Mouse (Mus musculus): ENCODE measurements at regions not wholly inside any gene's neighbourhood (a gene's known extent, or its start where the extent isn't known, plus 50 kb on each side); places are given as distances from the start of the nearest gene placed in this dataset.

DNA sequence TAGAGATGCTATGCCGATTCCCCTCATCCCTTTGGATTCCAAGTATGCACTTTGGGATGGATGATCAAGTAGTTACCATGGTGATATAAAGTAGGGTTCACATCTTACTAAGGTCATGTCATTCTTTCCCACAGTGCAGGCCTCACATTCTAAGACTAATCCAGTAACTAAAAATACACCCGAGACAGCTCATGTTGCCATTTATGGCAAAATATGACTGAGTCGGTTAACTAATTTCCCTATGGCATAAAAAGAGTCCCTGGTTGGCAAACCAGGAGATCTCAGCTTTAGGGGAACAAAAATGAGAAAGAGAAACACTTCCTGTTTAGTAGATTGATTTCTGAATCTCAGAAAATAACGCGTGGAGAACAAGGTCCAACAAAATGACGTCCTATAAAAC, 190.7 kb downstream of the Parm1 start:
- H3K27me3 ChIP-seq (ENCODE audit: control insufficient read depth, insufficient read depth, insufficient read length), result no peaks in the 10 kb centered on the region

DNA sequence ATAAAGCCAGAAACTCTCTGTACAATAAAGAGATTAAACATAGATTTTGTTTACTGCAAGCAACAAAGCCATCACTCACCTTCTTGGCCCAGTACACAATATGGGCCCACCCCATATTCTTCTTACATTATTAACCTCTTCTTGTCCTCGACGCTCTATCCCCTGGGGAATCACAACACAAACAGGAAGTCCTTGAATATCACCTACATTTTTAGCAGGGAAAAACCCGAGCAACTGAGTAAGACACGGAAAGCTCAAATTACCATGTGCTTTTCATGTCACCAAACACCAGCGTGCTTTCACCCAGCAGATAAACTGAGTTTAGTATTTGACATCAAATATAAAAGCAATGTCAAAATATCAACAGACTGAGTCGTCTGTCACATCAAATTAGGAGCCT, 179.7 kb downstream of the Parm1 start:
- TF ChIP-seq MYOG (IDR thresholded peaks at IDR 0.05; ENCODE audit: control insufficient read depth, extremely low read depth, insufficient read length) (no peak), CTCF (IDR thresholded peaks at IDR 0.05; ENCODE audit: control insufficient read depth, insufficient read depth, insufficient read length) (no peak), USF1 (IDR thresholded peaks at IDR 0.05; ENCODE audit: low read depth) (no peak), MAX (IDR thresholded peaks at IDR 0.05) (no peak), FOSL1 (IDR thresholded peaks at IDR 0.05; ENCODE audit: insufficient read depth, low read length, poor library complexity, severe bottlenecking) (no peak), CEBPB (IDR thresholded peaks at IDR 0.05; ENCODE audit: low read depth) (no peak), MYOD1 (IDR thresholded peaks at IDR 0.05; ENCODE audit: control insufficient read depth, insufficient read length, low read depth) (no peak)
- no peaks in the 10 kb centered on the region for H3K79me3 ChIP-seq (ENCODE audit: low read depth)

More for the DNA sequence above, 190.7 kb downstream of the Parm1 start:
- no peak overlapping the region for H3K4me3 ChIP-seq (ENCODE audit: insufficient read depth, poor library complexity, severe bottlenecking)
- no peak overlapping the region for H3ac ChIP-seq (ENCODE audit: control insufficient read depth, insufficient read length, low read depth)
- no peaks in the 10 kb centered on the region for H3K79me2 ChIP-seq (ENCODE audit: control insufficient read depth, insufficient read depth)
- no peak for TF ChIP-seq CTCF (IDR thresholded peaks at IDR 0.05; ENCODE audit: control insufficient read depth, insufficient read depth, insufficient read length)
- TF ChIP-seq USF1 (IDR thresholded peaks at IDR 0.05; ENCODE audit: low read depth), result no peak
- no peak for TF ChIP-seq MYOG (IDR thresholded peaks at IDR 0.05; ENCODE audit: control insufficient read depth, extremely low read depth, insufficient read length)
- no peak for TF ChIP-seq MAX (IDR thresholded peaks at IDR 0.05)
- no peak for TF ChIP-seq CEBPB (IDR thresholded peaks at IDR 0.05; ENCODE audit: low read depth)
- TF ChIP-seq MYOD1 (IDR thresholded peaks at IDR 0.05; ENCODE audit: control insufficient read depth, insufficient read length, low read depth), result no peak
- TF ChIP-seq FOSL1 (IDR thresholded peaks at IDR 0.05; ENCODE audit: insufficient read depth, low read length, poor library complexity, severe bottlenecking), result no peak
- H3K36me3 ChIP-seq (ENCODE audit: control insufficient read depth, insufficient read depth), result no peaks in the 10 kb centered on the region
- no peaks in the 10 kb centered on the region for H3K79me3 ChIP-seq (ENCODE audit: low read depth)

DNA sequence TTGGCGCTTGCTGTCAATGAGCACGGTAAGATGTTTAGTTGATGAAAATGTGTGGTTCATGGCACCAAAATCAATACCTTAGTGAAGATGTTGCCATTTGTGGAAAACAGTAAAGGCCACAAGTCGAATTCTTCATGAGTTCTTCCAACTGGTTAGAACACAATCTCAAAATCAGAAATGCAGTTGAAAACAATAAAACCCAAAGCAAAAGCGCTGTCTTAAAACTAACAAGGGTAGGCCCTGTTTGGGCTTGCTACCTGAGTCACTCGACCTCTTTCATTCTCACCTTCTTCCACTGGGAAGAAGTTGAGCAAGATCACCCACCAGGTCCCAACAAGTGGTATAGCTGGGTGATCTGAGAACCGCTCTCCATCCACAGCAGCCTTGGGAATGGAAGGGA, 179.1 kb downstream of the Parm1 start:
- H3K27me3 ChIP-seq (ENCODE audit: control insufficient read depth, insufficient read depth, insufficient read length), result no peaks in the 10 kb centered on the region
- no peaks in the 10 kb centered on the region for H3K36me3 ChIP-seq (ENCODE audit: control insufficient read depth, insufficient read depth)
- no peaks in the 10 kb centered on the region for H3K79me2 ChIP-seq (ENCODE audit: control insufficient read depth, insufficient read depth)
- no peak overlapping the region for H3K4me3 ChIP-seq (ENCODE audit: insufficient read depth, poor library complexity, severe bottlenecking)
- H3ac ChIP-seq (ENCODE audit: control insufficient read depth, insufficient read length, low read depth), result no peak overlapping the region
- no peaks in the 10 kb centered on the region for H3K79me3 ChIP-seq (ENCODE audit: low read depth)
- TF ChIP-seq USF1 (IDR thresholded peaks at IDR 0.05; ENCODE audit: low read depth), result no peak
- no peak for TF ChIP-seq MYOD1 (IDR thresholded peaks at IDR 0.05; ENCODE audit: control insufficient read depth, insufficient read length, low read depth)
- TF ChIP-seq CTCF (IDR thresholded peaks at IDR 0.05; ENCODE audit: control insufficient read depth, insufficient read depth, insufficient read length), result no peak
- TF ChIP-seq MAX (IDR thresholded peaks at IDR 0.05), result no peak
- TF ChIP-seq FOSL1 (IDR thresholded peaks at IDR 0.05; ENCODE audit: insufficient read depth, low read length, poor library complexity, severe bottlenecking), result no peak
- TF ChIP-seq CEBPB (IDR thresholded peaks at IDR 0.05; ENCODE audit: low read depth), result no peak
- TF ChIP-seq MYOG (IDR thresholded peaks at IDR 0.05; ENCODE audit: control insufficient read depth, extremely low read depth, insufficient read length), result no peak

More for the DNA sequence above, 179.7 kb downstream of the Parm1 start:
- H3ac ChIP-seq (ENCODE audit: control insufficient read depth, insufficient read length, low read depth), result no peak overlapping the region
- no peaks in the 10 kb centered on the region for H3K27me3 ChIP-seq (ENCODE audit: control insufficient read depth, insufficient read depth, insufficient read length)
- no peak overlapping the region for H3K4me3 ChIP-seq (ENCODE audit: insufficient read depth, poor library complexity, severe bottlenecking)
- no peaks in the 10 kb centered on the region for H3K79me2 ChIP-seq (ENCODE audit: control insufficient read depth, insufficient read depth)
- H3K36me3 ChIP-seq (ENCODE audit: control insufficient read depth, insufficient read depth), result no peaks in the 10 kb centered on the region

DNA sequence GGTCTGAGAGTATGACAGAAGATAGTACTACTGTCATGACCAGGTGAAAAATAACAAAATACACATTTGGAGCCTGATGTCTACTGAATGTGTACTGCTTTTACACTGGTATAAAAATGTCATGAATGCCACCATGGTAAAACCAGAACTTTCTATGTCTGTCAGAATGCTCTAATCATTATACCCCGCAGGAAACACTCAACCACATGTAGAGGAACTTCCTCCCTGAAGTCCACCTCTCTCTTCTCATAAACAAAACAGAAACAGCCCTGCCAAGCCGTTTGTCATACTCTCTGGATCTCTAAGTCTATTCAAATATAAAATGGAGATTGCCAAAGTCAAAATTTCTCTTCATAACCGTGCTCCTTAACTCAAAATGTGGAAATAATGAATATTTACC, 178.2 kb downstream of the Parm1 start:
- Histone ChIP-seq H3K4me3 (ENCODE audit: insufficient read depth, poor library complexity, severe bottlenecking) (no peak overlapping the region), H3K79me2 (ENCODE audit: control insufficient read depth, insufficient read depth) (no peaks in the 10 kb centered on the region), H3K79me3 (ENCODE audit: low read depth) (no peaks in the 10 kb centered on the region), H3K27me3 (ENCODE audit: control insufficient read depth, insufficient read depth, insufficient read length) (no peaks in the 10 kb centered on the region), H3K36me3 (ENCODE audit: control insufficient read depth, insufficient read depth) (no peaks in the 10 kb centered on the region), H3ac (ENCODE audit: control insufficient read depth, insufficient read length, low read depth) (no peak overlapping the region)
- TF ChIP-seq MYOD1 (IDR thresholded peaks at IDR 0.05; ENCODE audit: control insufficient read depth, insufficient read length, low read depth) (no peak), MAX (IDR thresholded peaks at IDR 0.05) (no peak), CEBPB (IDR thresholded peaks at IDR 0.05; ENCODE audit: low read depth) (no peak), USF1 (IDR thresholded peaks at IDR 0.05; ENCODE audit: low read depth) (no peak), FOSL1 (IDR thresholded peaks at IDR 0.05; ENCODE audit: insufficient read depth, low read length, poor library complexity, severe bottlenecking) (no peak), MYOG (IDR thresholded peaks at IDR 0.05; ENCODE audit: control insufficient read depth, extremely low read depth, insufficient read length) (no peak), CTCF (IDR thresholded peaks at IDR 0.05; ENCODE audit: control insufficient read depth, insufficient read depth, insufficient read length) (no peak)

DNA sequence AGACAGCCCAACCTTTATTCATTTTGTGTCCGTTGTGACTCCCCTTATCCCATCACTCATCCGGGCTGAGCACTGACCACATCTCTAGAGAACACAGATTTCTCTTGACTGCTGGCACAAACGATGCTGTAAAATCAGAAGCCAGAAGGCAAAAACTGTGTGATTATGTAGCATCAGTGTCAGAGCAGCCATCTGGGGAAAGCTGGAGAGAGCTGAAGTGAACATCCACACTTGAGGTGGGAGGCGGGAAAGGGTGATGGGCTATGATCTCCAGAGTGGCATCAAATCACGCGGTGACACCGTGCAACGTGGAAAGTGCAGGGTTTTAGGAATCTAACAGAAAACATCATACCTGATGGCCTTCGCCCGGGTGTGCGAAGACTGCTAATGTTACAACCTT, 175.9 kb downstream of the Parm1 start:
- H3K79me2 ChIP-seq (ENCODE audit: control insufficient read depth, insufficient read depth), result no peaks in the 10 kb centered on the region
- TF ChIP-seq MYOG (IDR thresholded peaks at IDR 0.05; ENCODE audit: control insufficient read depth, extremely low read depth, insufficient read length) (no peak), CTCF (IDR thresholded peaks at IDR 0.05; ENCODE audit: control insufficient read depth, insufficient read depth, insufficient read length) (no peak), CEBPB (IDR thresholded peaks at IDR 0.05; ENCODE audit: low read depth) (no peak), MYOD1 (IDR thresholded peaks at IDR 0.05; ENCODE audit: control insufficient read depth, insufficient read length, low read depth) (no peak), USF1 (IDR thresholded peaks at IDR 0.05; ENCODE audit: low read depth) (no peak), FOSL1 (IDR thresholded peaks at IDR 0.05; ENCODE audit: insufficient read depth, low read length, poor library complexity, severe bottlenecking) (no peak), MAX (IDR thresholded peaks at IDR 0.05) (no peak)

DNA sequence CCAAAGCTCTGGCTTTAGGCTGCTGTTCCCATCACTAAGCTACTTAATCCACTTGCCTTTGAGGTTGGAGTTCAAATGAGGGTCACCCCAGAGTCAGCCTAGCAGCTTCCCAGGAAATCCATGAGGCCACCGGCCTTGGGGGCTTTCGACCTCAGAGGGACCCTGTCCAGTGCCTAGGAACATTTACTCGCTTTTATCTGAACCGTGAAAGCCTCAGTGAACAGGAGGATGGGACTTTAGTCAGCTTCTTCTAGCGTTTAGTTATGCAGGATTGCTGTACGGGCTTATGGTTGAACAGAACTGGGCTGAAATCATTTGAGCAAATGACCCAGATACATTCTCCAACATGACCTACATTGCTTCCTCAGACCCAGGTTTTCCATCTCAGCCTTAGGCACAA, 174.9 kb downstream of the Parm1 start:
- H3K36me3 ChIP-seq (ENCODE audit: control insufficient read depth, insufficient read depth), result no peaks in the 10 kb centered on the region
- no peak overlapping the region for H3ac ChIP-seq (ENCODE audit: control insufficient read depth, insufficient read length, low read depth)
- H3K79me2 ChIP-seq (ENCODE audit: control insufficient read depth, insufficient read depth), result no peaks in the 10 kb centered on the region
- H3K79me3 ChIP-seq (ENCODE audit: low read depth), result no peaks in the 10 kb centered on the region
- H3K4me3 ChIP-seq (ENCODE audit: insufficient read depth, poor library complexity, severe bottlenecking), result no peak overlapping the region
- no peak for TF ChIP-seq MAX (IDR thresholded peaks at IDR 0.05)
- no peak for TF ChIP-seq MYOG (IDR thresholded peaks at IDR 0.05; ENCODE audit: control insufficient read depth, extremely low read depth, insufficient read length)
- TF ChIP-seq USF1 (IDR thresholded peaks at IDR 0.05; ENCODE audit: low read depth), result no peak
- TF ChIP-seq MYOD1 (IDR thresholded peaks at IDR 0.05; ENCODE audit: control insufficient read depth, insufficient read length, low read depth), result no peak
- TF ChIP-seq CEBPB (IDR thresholded peaks at IDR 0.05; ENCODE audit: low read depth), result no peak
- no peak for TF ChIP-seq FOSL1 (IDR thresholded peaks at IDR 0.05; ENCODE audit: insufficient read depth, low read length, poor library complexity, severe bottlenecking)
- no peak for TF ChIP-seq CTCF (IDR thresholded peaks at IDR 0.05; ENCODE audit: control insufficient read depth, insufficient read depth, insufficient read length)
- no peaks in the 10 kb centered on the region for H3K27me3 ChIP-seq (ENCODE audit: control insufficient read depth, insufficient read depth, insufficient read length)

More for the DNA sequence above, 175.9 kb downstream of the Parm1 start:
- no peaks in the 10 kb centered on the region for H3K79me3 ChIP-seq (ENCODE audit: low read depth)
- H3K4me3 ChIP-seq (ENCODE audit: insufficient read depth, poor library complexity, severe bottlenecking), result no peak overlapping the region
- H3K27me3 ChIP-seq (ENCODE audit: control insufficient read depth, insufficient read depth, insufficient read length), result no peaks in the 10 kb centered on the region
- H3K36me3 ChIP-seq (ENCODE audit: control insufficient read depth, insufficient read depth), result no peaks in the 10 kb centered on the region
- no peak overlapping the region for H3ac ChIP-seq (ENCODE audit: control insufficient read depth, insufficient read length, low read depth)

All from C2C12 (cell line).